Mouse (Mus musculus) heart, adult 2 months (tissue): ENCODE data around the gene Dnajb5.

Source experiments
- CTCF ChIP-seq: fragments of 200-600 bp; IDR thresholded peaks from 2 replicates; pipeline ENCODE4 v1.8.1; 2022; ENCODE audit warnings: antibody characterized with exemption, mild to moderate bottlenecking, moderate library complexity
- EP300 ChIP-seq: fragments of 200-500 bp; IDR thresholded peaks from 2 replicates; pipeline ENCODE4 v1.6.1; 2011; ENCODE audit warnings: low read depth, low read length, control low read depth; ENCODE audit not compliant: insufficient read depth
- POLR2A ChIP-seq: fragments of 200-500 bp; IDR thresholded peaks from 2 replicates; pipeline ENCODE4 v1.6.1; 2011; ENCODE audit warnings: mild to moderate bottlenecking, low read depth, low read length, control low read depth; ENCODE audit not compliant: insufficient read depth

DNA sequence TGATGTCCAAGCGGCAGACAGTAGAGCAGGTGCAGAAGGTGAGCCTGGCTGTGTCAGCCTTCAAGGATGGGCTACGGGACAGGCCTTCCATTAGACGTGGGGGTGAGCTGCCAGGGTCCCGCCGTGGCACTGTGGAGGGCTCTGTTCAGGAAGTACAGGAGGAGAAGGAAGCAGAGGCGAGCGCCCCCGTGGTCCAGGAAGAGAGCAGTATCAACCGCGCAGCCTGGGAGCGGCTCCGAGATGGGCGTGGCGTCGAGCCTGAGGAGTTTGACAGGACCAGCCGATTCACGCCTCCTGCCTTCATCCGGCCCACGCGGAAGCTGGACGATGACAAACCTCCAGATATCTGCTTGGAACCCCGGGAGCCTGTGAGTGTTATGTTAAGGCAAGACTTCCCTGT, 16.0 kb upstream of the Dnajb5 start:
- TF ChIP-seq CTCF = peak; percentile 42
- TF ChIP-seq POLR2A = no peak
- TF ChIP-seq EP300 = no peak
